Mouse (Mus musculus) adrenal gland, postnatal 4 days (tissue): ENCODE results near the gene Ccl25. TPM values are rescaled to one million over a fixed set of nuclear protein-coding genes. Genes with fewer than 3 reads are reported as not detected.
"Not testable (repeated sequence)": the region's sequence is repeated elsewhere in the genome, so short reads cannot be mapped to it uniquely, and the experiment has no call there.

Experiments used
- DNase-seq, 2 experiments: peaks; one replicate each; pipeline ENCODE4 v3.0.0; 2021 to 2022; ENCODE audit warnings: low spot score in 2 of 2, mixed read lengths in 2 of 2
- total RNA-seq, 2 experiments: library from RNA; stranded (reverse); gene quantifications; 2 replicates each; pipeline ENCODE4 v1.2.3; 2021

The Ccl25 gene
- total RNA-seq, 2 experiments from 2014 or later, result 22.7 to 26.9 TPM

DNA sequence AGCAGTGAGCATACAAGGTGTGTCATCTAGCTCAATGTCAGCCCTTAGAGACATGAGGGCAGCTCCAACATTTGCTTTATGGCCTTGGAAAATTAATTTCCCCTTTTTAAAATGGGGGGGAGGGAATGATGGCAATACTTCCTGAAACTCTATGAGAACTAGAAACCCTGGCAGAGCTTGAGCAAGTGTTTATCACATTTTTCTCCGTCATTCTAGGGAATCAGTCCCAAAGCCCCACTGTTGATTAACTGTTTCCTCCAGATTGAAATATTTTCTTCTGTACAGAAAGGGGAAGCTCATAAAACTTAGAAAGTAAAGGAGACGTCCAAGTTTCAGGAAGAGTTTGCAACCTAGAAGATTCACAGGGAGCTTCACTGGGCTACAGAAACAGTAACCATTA, 10.7 kb downstream of the Ccl25 start:
- DNase-seq, result no peak

DNA sequence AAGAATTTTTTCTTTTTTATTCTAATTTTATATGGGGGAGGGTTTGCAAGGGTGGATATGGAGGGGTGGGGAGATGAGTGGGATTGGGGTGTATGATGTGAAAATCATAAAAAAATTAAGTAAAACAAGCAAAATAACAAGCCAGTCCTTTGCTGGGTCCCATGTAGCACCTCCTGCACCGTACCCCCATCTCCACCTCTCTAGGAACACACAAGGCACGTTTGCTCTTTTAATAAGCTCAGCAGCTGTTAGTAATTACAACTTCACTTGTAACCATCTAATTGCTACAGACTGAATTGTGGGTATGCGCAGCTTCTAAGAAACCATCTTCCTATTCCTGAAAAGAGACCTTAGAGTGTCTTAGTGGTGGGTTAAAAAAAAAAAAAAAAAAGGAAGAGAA, 15.2 kb downstream of the Ccl25 start:
- no peak for DNase-seq

DNA sequence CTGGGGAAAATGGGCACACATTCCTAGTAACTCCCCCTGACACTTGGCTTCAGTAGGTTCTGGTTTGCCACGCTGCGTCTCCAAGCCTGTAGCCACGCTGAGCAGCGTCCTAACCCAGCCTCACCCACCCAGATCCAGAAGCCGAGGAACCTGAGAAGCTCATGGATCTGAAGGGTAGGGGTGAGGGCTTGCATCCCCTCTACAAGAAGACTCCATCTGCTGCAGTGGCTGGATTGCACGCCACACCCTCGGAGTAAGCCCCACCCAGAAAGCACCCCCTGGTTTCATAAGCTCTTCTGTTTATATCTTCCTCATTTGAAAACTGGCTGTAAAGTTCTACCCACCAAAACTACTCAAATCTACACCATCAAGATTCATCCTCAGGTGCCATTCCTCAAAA, 22.7 kb downstream of the Ccl25 start:
- no peak for DNase-seq

DNA sequence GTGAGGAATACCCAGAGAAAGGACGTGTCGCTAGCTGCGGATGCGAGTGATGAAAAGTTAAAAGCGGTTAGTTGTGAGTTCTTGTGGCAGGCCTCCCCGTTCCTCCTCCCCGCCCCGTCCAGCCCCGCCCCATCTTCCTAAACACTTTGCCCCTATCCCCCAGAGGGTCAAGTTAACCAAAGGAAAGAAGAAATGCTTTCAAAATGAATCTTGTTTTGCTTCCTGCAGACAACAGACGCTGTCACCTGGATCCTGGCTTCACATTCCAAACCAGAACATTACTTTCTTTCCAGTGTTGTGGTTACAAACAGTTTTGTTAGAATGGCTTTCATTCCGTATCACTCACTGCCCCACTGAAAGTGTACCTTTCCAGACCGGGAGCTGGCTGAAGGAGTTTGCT, 23.3 kb downstream of the Ccl25 start:
- no peak for DNase-seq

DNA sequence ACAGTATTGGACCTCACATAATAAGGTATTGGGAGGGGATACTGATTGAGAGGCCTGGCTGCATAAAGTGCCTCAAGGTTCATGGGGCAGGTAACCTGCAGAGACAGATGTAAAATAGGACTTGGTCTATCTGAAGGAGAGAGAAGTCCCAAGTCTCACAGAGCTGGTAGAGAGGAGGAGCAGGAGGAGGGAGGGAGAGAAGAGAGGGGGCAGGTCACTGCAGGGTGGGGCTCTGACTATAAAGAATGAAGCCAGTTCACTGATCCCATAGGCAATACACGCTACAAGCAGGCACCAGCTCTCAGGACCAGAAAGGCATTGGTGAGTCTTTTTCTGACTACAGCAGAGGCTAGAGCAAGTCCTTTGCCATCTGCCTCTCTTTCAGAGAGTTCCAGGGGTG, 24.3 kb downstream of the Ccl25 start:
- DNase-seq, result no peak

DNA sequence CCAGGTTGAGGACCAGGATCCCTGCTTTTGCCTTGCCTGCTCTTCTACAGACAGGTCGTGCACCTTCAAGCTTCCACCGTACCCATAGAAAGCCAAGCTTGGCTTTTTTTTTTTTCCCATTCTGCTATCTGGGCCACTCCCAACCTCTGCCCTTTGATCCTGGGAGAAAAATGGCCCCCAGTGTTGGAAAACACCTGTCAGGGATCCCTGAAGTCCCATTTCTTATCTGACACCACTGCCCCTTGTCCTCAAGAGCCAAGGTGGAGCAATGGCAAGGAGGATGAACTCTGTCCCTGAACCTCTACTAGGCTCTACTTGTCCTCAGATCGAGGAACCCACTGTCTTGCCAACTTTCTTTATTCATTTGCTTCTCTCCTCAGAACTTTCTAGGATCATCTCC, 25.6 kb downstream of the Ccl25 start:
- DNase-seq, result no peak

DNA sequence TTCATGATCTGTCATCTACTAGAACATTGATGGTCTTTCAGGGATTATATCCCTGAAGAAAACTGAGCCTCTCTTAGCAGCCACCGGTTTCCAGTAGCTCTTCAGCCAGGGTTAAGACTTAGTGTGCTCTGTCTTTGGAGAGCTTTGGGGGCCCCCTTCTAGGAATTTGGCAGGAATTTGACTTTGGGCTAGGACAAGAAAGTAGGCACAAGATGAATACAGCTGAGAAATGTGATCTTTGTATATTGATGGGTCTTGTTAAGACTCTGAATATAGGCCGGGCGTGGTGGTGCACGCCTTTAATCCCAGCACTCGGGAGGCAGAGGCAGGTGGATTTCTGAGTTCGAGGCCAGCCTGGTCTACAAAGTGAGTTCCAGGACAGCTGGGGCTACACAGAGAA, 27.6 kb downstream of the Ccl25 start:
- not testable (repeated sequence) for DNase-seq

DNA sequence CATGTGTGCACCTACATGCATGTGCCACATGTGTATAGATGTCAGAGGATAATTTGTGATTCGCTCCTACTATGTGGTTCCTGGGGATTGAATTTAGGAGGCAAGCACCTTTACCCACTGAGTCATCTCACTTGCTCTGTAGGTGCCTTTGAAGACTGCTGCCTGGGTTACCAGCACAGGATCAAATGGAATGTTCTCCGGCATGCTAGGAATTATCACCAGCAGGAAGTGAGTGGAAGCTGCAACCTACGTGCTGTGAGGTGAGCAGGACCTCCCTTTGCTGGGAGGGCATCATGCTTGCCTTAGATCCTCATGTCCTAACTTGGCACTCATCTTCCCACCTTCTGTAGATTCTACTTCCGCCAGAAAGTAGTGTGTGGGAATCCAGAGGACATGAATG, 28.7 kb downstream of the Ccl25 start:
- no peak for DNase-seq

DNA sequence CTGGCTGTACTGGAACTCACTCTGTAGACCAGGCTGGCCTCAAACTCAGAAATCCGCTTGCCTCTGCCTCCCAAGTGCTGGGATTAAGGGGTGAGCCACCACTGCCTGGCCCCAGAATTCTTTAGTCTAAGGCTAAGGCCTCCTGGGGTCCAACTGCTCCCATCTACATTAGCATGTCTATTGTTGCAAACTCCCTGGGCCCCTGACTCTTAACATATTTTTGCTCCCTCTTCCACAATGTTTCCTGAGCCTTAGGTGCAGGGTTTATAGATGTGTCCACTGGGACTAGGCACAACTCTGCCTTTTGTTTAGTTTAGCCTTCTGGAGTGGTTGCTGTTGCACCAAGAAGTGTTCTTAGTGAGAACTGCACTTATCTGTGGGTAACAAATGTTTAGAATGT, 29.5 kb downstream of the Ccl25 start:
- DNase-seq, result no peak

DNA sequence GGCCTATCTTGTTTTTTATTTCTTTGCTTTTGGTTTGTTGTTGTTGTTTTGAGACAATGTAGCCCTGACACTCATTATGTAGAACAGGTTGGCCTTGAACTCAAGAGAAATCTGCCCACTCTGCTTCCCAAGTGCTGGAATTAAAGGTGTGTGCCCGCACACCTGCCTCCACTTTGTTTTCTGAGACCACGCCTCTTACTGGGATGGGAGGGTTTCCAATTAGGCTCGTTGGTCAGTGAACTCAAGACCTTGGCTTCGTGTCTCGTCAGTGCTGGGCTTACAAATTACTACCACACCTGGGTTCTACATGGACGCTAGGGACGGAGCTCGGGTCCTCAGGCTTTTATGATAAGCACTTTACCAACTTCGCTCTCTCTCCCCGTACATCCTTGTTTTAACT, 30.4 kb downstream of the Ccl25 start:
- DNase-seq, result no peak

DNA sequence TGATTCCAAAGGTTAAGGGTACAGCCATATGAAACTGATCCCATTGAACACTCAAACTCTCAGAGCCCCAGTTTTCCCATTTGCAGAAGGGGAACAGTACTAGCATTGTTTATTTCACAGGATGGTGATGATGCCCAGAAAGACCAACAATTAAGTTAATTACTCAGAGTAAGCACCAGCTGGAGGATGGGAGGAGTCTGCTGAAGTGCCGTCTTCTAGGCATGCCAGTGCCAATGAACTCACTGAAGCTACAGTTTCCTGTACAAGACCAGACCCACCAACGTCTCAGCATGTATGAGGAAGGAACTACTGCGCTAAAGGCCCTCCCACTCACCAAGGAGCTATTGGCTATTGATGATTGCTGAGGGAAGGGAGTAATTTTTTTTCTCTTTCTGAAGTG, 34.4 kb downstream of the Ccl25 start:
- DNase-seq, result no peak

DNA sequence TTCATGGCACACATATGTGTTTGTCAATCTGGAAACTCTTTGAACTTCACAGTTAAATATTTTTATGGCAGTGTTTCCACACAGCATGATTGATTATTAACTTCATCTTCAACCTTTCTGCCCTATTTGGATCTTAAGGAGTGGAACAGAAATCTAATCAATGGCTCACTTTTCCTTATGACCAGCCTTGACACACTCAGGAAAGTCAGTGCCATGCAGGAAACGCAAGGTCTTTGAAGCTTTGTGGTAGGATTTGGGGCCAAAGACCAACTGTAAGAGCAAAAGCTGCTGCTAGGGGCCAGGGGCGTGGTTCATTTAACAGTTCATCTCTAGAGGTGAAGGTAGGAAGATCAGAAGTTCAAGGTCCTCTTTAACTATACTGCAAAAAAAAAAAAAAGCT, 35.9 kb downstream of the Ccl25 start:
- no peak for DNase-seq

DNA sequence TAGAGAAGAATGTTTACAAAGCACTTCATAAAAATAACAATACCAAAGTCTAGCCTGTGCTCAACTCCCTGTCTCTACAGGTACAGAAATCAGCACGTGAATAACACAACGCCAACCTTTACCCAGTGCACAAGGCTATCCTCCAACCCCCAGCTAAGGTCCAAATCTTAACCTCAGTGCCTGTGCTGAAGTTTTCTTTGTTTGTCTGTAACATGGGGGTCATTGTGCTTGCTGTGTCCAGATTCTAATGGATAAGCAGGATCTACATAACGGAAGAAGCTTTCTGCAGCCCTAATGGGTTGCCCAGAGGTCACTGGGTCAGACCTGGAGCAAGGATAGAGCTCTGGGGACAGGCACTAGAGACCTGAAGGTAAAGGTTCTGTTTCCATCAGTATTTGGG, 41.2 kb downstream of the Ccl25 start:
- DNase-seq, result no peak

DNA sequence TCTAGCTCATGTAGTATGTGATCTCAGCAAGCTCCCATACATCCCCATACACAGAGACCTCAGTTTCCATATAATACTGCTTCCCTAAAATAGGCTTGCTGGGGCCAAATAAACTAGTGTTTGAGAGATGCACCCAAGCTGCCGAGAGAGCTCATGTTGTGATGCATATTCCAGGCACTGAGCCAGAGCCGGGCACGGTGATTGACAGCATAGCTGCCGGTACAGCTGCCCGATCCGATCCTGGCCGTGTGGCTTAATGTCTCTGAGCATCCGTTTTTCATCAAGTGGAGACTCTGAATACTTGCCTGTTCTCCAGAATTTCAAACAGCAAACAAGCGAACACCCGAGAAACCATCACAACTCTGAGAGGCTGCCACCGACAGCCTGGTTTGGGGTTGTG, 42.8 kb downstream of the Ccl25 start:
- no peak for DNase-seq

DNA sequence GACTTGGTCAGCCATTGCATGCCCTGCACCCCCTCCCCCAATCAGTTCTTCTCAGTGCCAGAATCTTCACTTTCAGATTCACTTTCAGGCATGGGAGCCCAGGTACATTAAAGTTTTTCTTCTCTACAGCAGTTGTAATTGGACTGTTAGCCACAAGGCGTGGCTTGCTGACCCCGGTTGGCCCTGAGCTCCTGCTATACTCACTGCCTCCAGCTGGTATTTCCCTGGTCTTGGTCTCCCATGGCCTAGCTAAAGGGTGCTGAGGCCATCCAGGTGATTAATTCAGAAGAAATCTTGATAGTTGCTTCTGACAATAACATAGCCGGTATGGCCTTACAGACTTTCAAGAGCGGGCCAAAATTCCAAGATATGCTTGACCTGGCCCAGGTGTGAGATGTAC, 43.5 kb downstream of the Ccl25 start:
- no peak for DNase-seq

DNA sequence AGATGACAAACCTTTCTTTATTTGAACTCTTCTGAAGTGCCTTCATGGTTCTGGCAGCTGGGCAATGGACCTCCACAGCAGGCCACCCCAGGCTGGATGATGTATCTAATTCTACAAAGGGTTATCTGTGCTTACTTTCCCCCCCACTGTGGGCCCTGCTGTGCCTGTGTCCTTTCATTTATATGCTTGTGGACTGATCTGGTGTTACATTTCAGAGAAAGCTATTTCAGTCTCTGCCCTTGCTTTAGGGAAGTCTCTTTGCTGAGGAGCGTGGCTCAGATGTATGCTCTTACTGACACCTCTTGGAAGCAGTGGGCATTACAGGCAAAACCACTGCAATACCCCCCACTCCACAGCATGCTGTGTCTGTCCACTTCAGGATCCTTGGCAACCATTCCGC, 45.1 kb downstream of the Ccl25 start:
- no peak for DNase-seq

DNA sequence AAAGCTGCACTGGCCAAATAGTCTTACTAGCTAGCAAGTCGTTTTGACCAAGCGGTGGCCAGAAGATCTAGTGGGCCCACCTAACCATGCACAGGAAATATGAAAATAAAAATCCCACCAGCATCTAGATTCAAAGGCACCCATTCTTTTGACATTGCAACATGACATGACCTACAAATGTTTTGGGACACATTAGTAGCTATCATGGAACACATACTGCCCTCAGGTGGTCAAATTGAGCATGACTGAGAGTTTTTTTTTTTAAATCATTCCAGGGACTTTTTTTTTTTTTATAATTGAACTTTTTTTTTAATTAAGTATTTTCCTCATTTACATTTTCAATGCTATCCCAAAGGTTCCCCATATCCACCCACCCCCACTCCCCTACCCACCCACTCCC, 47.6 kb downstream of the Ccl25 start:
- no peak for DNase-seq

DNA sequence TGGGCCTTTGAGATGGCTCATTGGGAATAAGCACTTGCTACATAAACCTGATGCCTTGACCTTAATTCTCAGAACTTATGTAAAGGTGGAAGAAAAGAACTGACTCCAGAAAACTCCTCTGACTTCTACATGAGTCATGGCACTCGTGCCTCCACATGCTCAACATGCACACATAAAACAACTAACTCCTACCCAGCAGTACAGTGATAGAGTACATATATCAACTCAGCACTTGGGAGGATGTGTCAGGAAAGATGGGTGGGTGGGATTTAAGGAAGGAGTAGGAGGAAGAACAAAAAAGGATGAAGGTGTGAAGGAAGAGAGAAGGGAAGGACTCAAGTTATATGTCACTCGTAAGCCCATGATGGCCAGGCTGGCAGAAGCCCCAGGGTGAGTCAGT, 76.4 kb downstream of the Ccl25 start:
- no peak for DNase-seq

DNA sequence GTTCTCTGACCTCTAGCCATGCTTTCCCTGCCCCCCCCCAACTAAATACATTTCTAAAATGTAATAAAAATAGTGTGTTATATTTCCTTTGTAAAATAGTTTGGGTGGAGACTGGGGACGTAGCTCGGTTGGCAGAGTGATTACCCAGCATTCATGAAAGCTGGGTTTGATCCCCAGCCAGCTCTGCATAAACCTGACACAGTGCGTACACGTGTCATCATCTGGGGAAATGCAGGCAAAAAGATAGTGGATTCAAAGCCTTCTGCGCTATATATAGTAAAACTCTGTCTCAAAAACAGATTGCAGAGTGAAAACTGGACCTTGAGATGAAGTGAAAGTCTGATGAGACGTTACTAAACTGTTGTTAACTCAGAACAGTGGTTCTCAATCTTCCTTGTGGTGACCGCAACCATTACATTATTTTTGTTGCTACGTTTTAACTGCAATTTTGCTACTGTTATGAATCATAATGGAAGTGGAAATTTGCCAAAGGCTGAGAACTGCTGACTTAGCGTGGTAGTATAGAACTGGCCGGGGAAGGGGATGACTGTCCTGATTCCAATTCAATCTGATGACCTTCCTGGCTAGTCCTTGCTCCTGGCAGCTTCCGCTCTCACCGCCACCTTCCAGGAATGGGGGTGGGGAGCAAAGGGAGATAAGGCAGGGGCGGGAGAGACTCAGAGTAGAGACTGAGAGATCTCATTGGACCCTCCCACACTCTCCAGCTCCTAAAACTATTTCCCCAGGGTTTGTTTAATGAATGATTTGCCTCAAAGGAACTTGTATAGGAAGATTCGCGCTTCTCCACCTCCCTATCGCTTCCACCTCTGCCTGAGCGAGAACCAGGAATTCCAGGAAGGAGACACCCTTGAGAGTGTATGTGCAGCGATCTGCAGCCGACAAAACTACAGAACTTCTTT, 79.2 kb downstream of the Ccl25 start:
- peak in 1 of 2 experiments; percentile 10 for DNase-seq

DNA sequence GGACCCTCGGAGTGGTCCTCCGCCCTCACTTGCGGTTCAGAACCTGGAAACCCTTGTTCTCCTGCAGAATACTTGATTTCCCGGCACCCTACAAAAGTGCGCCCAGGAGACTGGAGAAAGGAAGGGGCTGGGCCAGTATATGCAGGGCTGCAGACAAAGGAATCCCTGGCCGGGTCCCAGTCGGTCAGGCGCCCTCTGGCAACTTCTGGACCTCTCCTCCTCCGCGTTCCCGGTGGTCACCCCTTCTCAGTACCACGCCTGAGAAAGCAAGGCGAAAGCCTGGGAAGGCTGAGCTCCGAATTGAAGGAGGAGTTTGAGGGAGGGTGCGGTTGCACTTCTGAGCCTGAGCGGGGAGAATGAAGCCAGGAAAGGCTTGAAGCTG, 79.9 kb downstream of the Ccl25 start:
- DNase-seq, result no peak

DNA sequence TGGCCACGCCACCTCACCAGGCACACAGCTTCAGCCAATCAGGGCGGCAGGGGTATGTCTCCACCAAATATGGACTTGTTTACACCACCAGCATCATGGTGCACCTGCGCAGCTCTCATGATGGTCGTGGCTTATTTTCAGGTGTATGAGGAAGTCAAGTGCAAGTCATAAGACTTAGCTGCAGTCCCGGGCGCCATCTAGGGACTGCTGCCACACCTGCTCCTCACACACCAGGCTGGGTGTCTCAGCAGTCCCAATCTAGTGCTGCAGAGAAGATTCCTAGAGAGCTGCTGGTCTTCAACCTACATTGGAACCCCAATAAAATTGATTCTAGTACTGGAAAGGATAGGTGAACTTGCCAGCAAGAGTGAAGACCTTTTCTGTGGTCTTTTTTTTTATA, 83.4 kb downstream of the Ccl25 start:
- DNase-seq, result not testable (repeated sequence)
